Mouse (Mus musculus) urinary bladder, postnatal 25 days (tissue): Measurements from ENCODE around the gene Mterf4.

Experiments used
- DNase-seq: peaks from one replicate; pipeline ENCODE4 v3.0.0; 2022; ENCODE audit warnings: low spot score

Mterf4 gene

DNA sequence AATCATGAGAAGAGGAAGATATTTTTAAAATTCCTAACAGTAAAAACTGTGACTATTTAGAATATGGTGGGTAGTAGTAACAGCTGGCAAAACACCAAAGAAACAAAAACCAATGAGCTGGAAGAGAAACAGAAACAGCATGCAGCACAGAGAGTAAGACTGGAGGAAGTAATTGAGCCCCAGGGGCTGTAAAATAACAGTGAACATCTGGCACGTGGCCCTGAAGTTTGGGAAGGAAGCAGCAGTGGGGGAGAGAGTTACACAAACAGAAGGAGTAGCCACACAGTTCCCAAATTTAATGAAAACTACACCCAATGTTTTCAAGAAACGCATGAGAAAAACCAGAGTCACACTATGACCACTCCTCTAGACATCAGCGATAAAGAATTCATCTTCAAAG is 38.5 kb downstream of the Mterf4 start:
- DNase-seq: no peak

DNA sequence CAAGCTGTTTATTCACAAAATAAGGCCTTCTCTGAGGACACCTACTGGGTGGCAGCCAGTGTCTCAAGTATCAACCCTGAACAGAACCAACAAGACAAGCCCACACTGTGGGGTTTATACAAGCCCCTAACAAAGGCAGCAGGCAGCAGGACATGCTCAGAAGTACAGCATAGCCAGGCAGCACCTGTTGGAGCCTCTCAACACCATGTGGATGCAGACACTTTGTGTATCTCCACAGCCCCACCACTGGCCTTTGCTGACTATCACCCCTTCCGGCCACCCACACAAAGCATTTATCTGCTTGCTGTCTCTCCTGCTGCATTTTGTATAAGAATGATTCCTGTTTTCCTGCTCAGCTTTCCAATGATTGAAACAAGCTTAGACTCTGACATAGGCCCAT is 48.2 kb downstream of the Mterf4 start:
- no peak for DNase-seq

DNA sequence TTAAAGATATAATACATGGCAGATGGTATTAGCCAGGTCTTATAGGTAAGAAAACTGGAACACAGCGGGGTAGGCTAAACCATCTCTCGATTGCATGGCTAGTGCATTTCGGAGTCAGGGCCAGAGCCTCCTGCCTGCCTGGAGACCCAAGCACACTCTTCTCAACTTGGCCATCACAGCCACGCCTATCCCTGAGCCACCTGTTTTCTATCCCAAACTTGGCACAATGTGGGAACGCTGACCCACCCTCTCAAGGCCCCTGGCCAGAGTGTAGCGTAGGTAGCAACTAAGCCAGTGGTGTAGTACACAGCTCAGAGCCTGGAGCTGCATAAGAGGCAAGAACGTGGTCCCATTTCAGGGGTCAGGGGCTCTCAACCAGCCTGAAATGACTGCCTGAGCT is 50.0 kb downstream of the Mterf4 start:
- no peak for DNase-seq

DNA sequence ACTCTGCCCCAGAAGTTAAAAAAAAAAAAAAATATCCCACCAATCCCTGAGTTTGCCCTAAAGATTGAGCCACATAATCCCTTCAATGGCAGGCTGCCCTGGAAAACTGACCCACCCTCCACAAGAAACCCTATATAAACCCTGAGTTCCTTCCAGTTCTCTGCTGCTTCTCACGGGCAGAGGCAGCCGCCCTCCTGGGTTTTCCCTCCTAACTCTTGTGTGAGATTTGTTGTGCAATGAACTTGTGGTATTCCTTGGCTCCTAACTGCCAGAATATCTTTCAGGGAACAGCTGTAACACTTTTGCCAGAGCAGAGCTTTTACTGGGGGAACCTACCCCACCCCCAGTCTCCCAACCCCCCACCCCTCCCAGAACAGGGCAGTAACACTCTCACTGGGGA is 53.1 kb downstream of the Mterf4 start:
- no peak for DNase-seq
